Mouse (Mus musculus) T-helper 2 cell (primary cell): ENCODE measurements at regions not wholly inside any gene's neighbourhood (a gene's known extent, or its start where the extent isn't known, plus 50 kb on each side); places are given as distances from the start of the nearest gene placed in this dataset.

Source experiments
- in situ Hi-C: fragments of 300-600 bp; cut with MboI, MseI; formaldehyde crosslinking; loops from one replicate; pipeline ENCODE4 v1.15.1; 2025; ENCODE audit warnings: high pct_unique_total_duplicates

DNA sequence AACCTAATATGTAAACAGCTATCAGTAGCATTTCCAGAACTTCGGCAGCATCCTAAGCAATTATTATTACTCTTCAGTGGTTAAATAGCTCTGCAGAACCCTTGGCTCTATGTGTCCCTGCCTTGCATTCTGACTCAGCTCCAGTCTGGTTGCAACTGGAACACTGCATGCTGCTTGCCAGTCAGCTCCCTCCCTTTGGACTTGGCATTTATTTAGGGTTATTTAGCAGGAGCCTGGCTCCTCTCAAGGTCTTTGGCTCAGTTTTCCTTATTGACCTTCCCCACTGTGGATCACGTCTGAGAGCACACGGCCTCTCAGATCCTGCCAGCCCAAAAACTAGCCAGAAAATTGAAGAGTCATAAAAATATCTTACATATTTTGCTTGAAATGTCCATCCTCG lies 217.4 kb downstream of the Speer2 start:
- in situ Hi-C loops: loop anchor here (10.0 kb wide), 1 partner anchor 1161 kb away; no protein-coding TSS in a partner anchor

GRCm38 (mm10) chr16:69607736-69608135 lies 255.8 kb downstream of the Speer2 start:
- in situ Hi-C loops: no loop called here

- in situ Hi-C loops: no loop called here
These were observed 262.6 kb downstream of the Speer2 start for GRCm38 (mm10) chr16:69600978-69601377.

DNA sequence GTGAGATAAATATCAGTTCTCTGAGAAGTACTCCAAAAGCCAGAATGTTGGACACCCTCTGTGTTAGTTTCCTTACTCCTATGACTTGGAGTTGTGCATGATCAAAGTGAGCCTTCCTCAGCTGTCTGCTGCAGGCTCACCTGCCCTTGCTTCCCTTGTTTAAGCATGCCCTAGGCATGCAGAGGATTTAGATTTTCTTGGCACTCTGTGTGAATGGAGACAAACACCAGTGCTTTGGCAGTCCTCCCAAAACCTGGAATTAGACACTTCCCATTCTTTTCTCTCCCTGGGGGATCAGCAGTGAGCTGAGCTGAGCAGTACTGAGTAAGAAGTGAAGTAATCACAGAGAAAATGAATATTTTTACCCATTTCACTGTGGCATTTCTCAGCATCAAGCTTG lies 286.3 kb downstream of the Speer2 start:
- in situ Hi-C loops: no loop called here

GRCm38 (mm10) chr16:69568189-69568588 lies 295.4 kb downstream of the Speer2 start:
- in situ Hi-C loops: no loop called here

DNA sequence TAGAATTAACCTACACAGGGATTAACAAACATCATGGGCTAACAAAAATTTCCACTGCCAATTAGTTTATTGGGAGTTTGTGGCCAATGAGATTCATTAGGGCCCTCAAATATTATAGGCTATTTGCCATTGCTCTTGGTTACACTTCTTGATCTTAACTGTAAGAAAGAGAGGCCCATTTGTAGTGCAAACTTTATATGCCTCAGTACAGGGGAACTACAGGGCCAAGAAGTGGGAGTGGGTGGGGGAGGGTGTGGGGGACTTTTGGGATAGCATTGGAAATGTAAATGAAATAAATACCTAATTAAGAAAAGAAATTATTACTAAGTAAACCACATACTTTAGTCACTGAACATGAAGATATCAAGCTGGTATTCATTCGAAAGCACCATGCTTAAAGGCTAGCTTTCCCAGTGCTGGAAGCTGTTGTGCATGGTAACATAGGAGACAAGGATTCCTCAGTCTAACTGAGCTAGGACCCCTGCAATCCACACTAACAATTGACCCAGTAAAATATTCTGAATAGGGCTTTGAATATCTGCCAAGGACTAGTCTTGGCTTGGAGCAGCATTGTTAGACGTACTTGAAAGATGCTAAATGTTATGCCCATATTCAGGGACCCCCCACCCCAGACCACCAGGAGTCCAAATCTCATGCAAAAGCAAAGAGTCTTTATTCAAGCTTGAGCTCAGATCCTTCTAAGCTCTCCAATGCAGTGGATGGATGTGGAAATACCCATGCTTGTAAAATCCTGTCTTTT lies 295.9 kb downstream of the Speer2 start:
- in situ Hi-C loops: no loop called here
